Comparison of ENCODE assay signal across 8 mouse cellular contexts in genomic region chr4:43506536-43507185, GRCm38 (mm10). TPM values are rescaled to one million over a fixed set of nuclear protein-coding genes. Genes with fewer than 3 reads are reported as not detected.
DNase-seq lines count a peak whose midpoint lies in the region; ATAC-seq lines count a peak whose summit lies in the region.

Car9 (plus strand) TSS chr4:43506966.

- H3K4me3 ChIP-seq in kidney, embryonic 16.5 days (ENCODE audit: low read length) = peak within 1 kb of the TSS; percentile 57
- H3K4me3 ChIP-seq in liver, embryonic 13.5 days (replicated peaks) = peak within 1 kb of the TSS; percentile 61

- peaks cover 15% of the 10 kb centered on the region for H3K4me1 ChIP-seq in kidney, embryonic 16.5 days (ENCODE audit: insufficient read depth, low read length)
- peaks cover 33% of the 10 kb centered on the region for H3K4me1 ChIP-seq in liver, embryonic 13.5 days (replicated peaks)

- 52% methylated on average over 9 of the region's 9 CpGs for WGBS in kidney, embryonic 16.5 days
- 69% methylated on average over 9 of the region's 9 CpGs for WGBS in liver, embryonic 13.5 days (ENCODE audit: insufficient replicate concordance)

- peak within 1 kb of the TSS; percentile 67; the same call in 1 of the 2 replicates for H3K9ac ChIP-seq in kidney, embryonic 16.5 days (replicated peaks; ENCODE audit: low read length)
- H3K9ac ChIP-seq in liver, embryonic 13.5 days = no peak within 1 kb of the TSS

- DNase-seq in kidney, adult 8-10 months = no peak
- DNase-seq in cerebellum, adult 11 months = peak; percentile 86
- DNase-seq in gastrocnemius, adult 8-10 months (ENCODE audit: low spot score in 2 of 2) = peak; percentile 57 to 64
- DNase-seq in liver, embryonic 13.5 days = no peak
- no peak for DNase-seq in natural killer cell, adult 2 months (ENCODE audit: low spot score in 2 of 2)
- DNase-seq in testis, postnatal 10 days (ENCODE audit: low spot score) = no peak
- DNase-seq in urinary bladder, postnatal 14 days (ENCODE audit: low spot score) = no peak

- no peaks in the 10 kb centered on the region for H3K9me3 ChIP-seq in kidney, embryonic 16.5 days (ENCODE audit: low read length)
- H3K9me3 ChIP-seq in liver, embryonic 13.5 days (replicated peaks) = no peaks in the 10 kb centered on the region

- ATAC-seq in kidney, embryonic 16.5 days (ENCODE audit: low FRiP score, low TSS enrichment) = no peak
- ATAC-seq in liver, embryonic 13.5 days (ENCODE audit: low read depth) = no peak

- H3K36me3 ChIP-seq in kidney, embryonic 16.5 days (ENCODE audit: insufficient read depth, low read length) = no peaks in the 10 kb centered on the region
- no peaks in the 10 kb centered on the region for H3K36me3 ChIP-seq in liver, embryonic 13.5 days

- H3K27me3 ChIP-seq in kidney, embryonic 16.5 days (ENCODE audit: insufficient read depth, low read length) = no peaks in the 10 kb centered on the region
- peaks cover 12% of the 10 kb centered on the region; the same call in 1 of the 2 replicates for H3K27me3 ChIP-seq in liver, embryonic 13.5 days

- H3K4me2 ChIP-seq in kidney, embryonic 16.5 days (replicated peaks; ENCODE audit: low read depth, low read length) = peak within 1 kb of the TSS; percentile 88
- peak within 1 kb of the TSS; percentile 77 for H3K4me2 ChIP-seq in liver, embryonic 13.5 days

- no peak within 1 kb of the TSS for H3K27ac ChIP-seq in kidney, embryonic 16.5 days (ENCODE audit: low read length)
- H3K27ac ChIP-seq in liver, embryonic 13.5 days = no peak within 1 kb of the TSS

RNA-seq across cellular contexts. Expression of gene Car9, which starts in this region (rescaled TPM):
- 1.5 and 2.7 TPM in 2 replicates for polyA plus RNA-seq in kidney, embryonic 16.5 days (2015; fragmentation: Nextera tagmentation; extraction: Ambion mirVana)
- total RNA-seq in gastrocnemius, adult 8-10 months (2022) = 1 to 10 TPM; 3.2 to 8.8 (median 3.8) TPM
- polyA plus RNA-seq in liver, embryonic 13.5 days (2015; fragmentation: Nextera tagmentation; extraction: Ambion mirVana) = 0.85 and 1.0 TPM in 2 replicates

Comparison
In these comparisons a context has a peak if more than half of its experiments do, and no peak if none do; other contexts are left out.
1. DNase-seq: peak in cerebellum, adult 11 months (single experiment) and gastrocnemius, adult 8-10 months (2 of 2); none in kidney, adult 8-10 months (0 of 2), liver, embryonic 13.5 days (single experiment), natural killer cell, adult 2 months (0 of 2), testis, postnatal 10 days (single experiment) and urinary bladder, postnatal 14 days (single experiment).